Comparison of ENCODE assay signal across 8 mouse cellular contexts in genomic region chr9:110994716-110995172, GRCm38 (mm10). TPM values are rescaled to one million over a fixed set of nuclear protein-coding genes. Genes with fewer than 3 reads are reported as not detected.
DNase-seq lines count a peak whose midpoint lies in the region; ATAC-seq and TF ChIP-seq lines count a peak whose summit lies in the region.

No protein-coding gene starts in this region.

- H3K9ac ChIP-seq in kidney, embryonic 15.5 days, result 0 out of 2 replicates have a peak overlapping the region, but pooled peaks have one; percentile 28
- peak overlapping the region; percentile 23; the same call in 1 of the 2 replicates for H3K9ac ChIP-seq in limb, embryonic 15.5 days
- H3K9ac ChIP-seq in midbrain, postnatal 0 days (replicated peaks; ENCODE audit: low read length, poor library complexity, severe bottlenecking), result peak overlapping the region; percentile 55

- peaks cover 17% of the 10 kb centered on the region for H3K4me1 ChIP-seq in bone marrow macrophage, adult 2 months (ENCODE audit: control insufficient read depth, insufficient read depth, low read length)
- no peaks in the 10 kb centered on the region for H3K4me1 ChIP-seq in embryonic fibroblast, embryonic 13.5 days (ENCODE audit: control insufficient read depth, insufficient read depth, low read length)
- peaks cover 13% of the 10 kb centered on the region; the same call in 1 of the 2 replicates for H3K4me1 ChIP-seq in heart, embryonic 10.5 days
- H3K4me1 ChIP-seq in kidney, embryonic 15.5 days, result 0 out of 2 replicates have a peak, but pooled peaks cover 4% of the 10 kb centered on the region
- peaks cover 5% of the 10 kb centered on the region; the same call in 1 of the 2 replicates for H3K4me1 ChIP-seq in limb, embryonic 15.5 days
- no peaks in the 10 kb centered on the region for H3K4me1 ChIP-seq in midbrain, postnatal 0 days (ENCODE audit: insufficient read depth, low read length)

- no peaks in the 10 kb centered on the region for H3K9me3 ChIP-seq in heart, embryonic 10.5 days
- no peaks in the 10 kb centered on the region for H3K9me3 ChIP-seq in kidney, embryonic 15.5 days (replicated peaks)
- H3K9me3 ChIP-seq in limb, embryonic 15.5 days, result no peaks in the 10 kb centered on the region
- H3K9me3 ChIP-seq in midbrain, postnatal 0 days (ENCODE audit: low read length), result no peaks in the 10 kb centered on the region

- 0 out of 2 replicates have a peak overlapping the region, but pooled peaks have one; percentile 39 for H3K27ac ChIP-seq in bone marrow macrophage, adult 2 months (ENCODE audit: insufficient read depth, low read depth, low read length)
- H3K27ac ChIP-seq in embryonic fibroblast, embryonic 13.5 days (ENCODE audit: insufficient read depth, low read length), result no peak overlapping the region
- peak overlapping the region; percentile 87 for H3K27ac ChIP-seq in heart, embryonic 10.5 days
- peak overlapping the region; percentile 61; the same call in 1 of the 2 replicates for H3K27ac ChIP-seq in kidney, embryonic 15.5 days
- no peak overlapping the region for H3K27ac ChIP-seq in limb, embryonic 15.5 days
- H3K27ac ChIP-seq in midbrain, postnatal 0 days (ENCODE audit: low read depth, low read length), result 0 out of 2 replicates have a peak overlapping the region, but pooled peaks have one; percentile 14

- H3K4me3 ChIP-seq in bone marrow macrophage, adult 2 months (ENCODE audit: insufficient read depth, low read length), result peak overlapping the region; percentile 40
- H3K4me3 ChIP-seq in embryonic fibroblast, embryonic 13.5 days (ENCODE audit: insufficient read depth, low read length), result peak overlapping the region; percentile 15; the same call in 1 of the 2 replicates
- peak overlapping the region; percentile 60 for H3K4me3 ChIP-seq in heart, embryonic 10.5 days
- peak overlapping the region; percentile 48 for H3K4me3 ChIP-seq in kidney, embryonic 15.5 days (replicated peaks)
- H3K4me3 ChIP-seq in limb, embryonic 15.5 days, result peak overlapping the region; percentile 43
- peak overlapping the region; percentile 31 for H3K4me3 ChIP-seq in midbrain, postnatal 0 days (ENCODE audit: low read depth, low read length)

- DNase-seq in A20 (ENCODE audit: low read depth, low spot score), result peak; percentile 90
- peak; percentile 96 for DNase-seq in heart, embryonic 10.5 days (ENCODE audit: low spot score)
- peak; percentile 90 for DNase-seq in midbrain, postnatal 0 days (ENCODE audit: low spot score)
- peak; percentile 91 for DNase-seq in splenic B cell, adult 2 months (ENCODE audit: low read depth, low spot score)

- no peaks in the 10 kb centered on the region for H3K27me3 ChIP-seq in heart, embryonic 10.5 days (ENCODE audit: insufficient read depth, poor library complexity, severe bottlenecking)
- H3K27me3 ChIP-seq in kidney, embryonic 15.5 days, result no peaks in the 10 kb centered on the region
- H3K27me3 ChIP-seq in limb, embryonic 15.5 days, result no peaks in the 10 kb centered on the region
- H3K27me3 ChIP-seq in midbrain, postnatal 0 days (ENCODE audit: insufficient read depth, low read length), result no peaks in the 10 kb centered on the region
- H3K27me3 ChIP-seq in splenic B cell, adult 2 months (ENCODE audit: control insufficient read depth, insufficient read depth, low read length, poor library complexity, severe bottlenecking), result no peaks in the 10 kb centered on the region

- peak overlapping the region; percentile 61 for H3K4me2 ChIP-seq in kidney, embryonic 15.5 days
- peak overlapping the region; percentile 47 for H3K4me2 ChIP-seq in limb, embryonic 15.5 days
- peak overlapping the region; percentile 50 for H3K4me2 ChIP-seq in midbrain, postnatal 0 days (ENCODE audit: low read depth, low read length, poor library complexity, severe bottlenecking)

- ATAC-seq in kidney, embryonic 15.5 days (replicated peaks; ENCODE audit: low FRiP score), result peak; percentile 89
- ATAC-seq in limb, embryonic 15.5 days (ENCODE audit: insufficient number of reproducible peaks, low FRiP score, low TSS enrichment, low read depth), result 0 out of 2 replicates have a peak, but pooled peaks have one; percentile 57
- peak; percentile 87 for ATAC-seq in midbrain, postnatal 0 days (ENCODE audit: low FRiP score)

- H3K36me3 ChIP-seq in heart, embryonic 10.5 days, result no peaks in the 10 kb centered on the region
- no peaks in the 10 kb centered on the region for H3K36me3 ChIP-seq in kidney, embryonic 15.5 days
- no peaks in the 10 kb centered on the region for H3K36me3 ChIP-seq in limb, embryonic 15.5 days
- H3K36me3 ChIP-seq in midbrain, postnatal 0 days (ENCODE audit: insufficient read depth, low read length), result no peaks in the 10 kb centered on the region
- no peaks in the 10 kb centered on the region for H3K36me3 ChIP-seq in splenic B cell, adult 2 months (ENCODE audit: control insufficient read depth, insufficient read depth, low read length, poor library complexity, severe bottlenecking)

- TF ChIP-seq CTCF in bone marrow macrophage, adult 2 months (IDR thresholded peaks at IDR 0.05; ENCODE audit: low read depth, low read length), result peak; percentile 23; the same call in 1 of the 2 replicates
- TF ChIP-seq CTCF in embryonic fibroblast, embryonic 13.5 days (IDR thresholded peaks at IDR 0.05; ENCODE audit: borderline replicate concordance, insufficient read depth, low read length), result no peak
- TF ChIP-seq CTCF in midbrain, postnatal 0 days (IDR thresholded peaks at IDR 0.05), result peak; percentile 59

- 8% methylated on average over 13 of the region's 13 CpGs for WGBS in heart, embryonic 10.5 days
- 8% methylated on average over 13 of the region's 13 CpGs for WGBS in kidney, embryonic 15.5 days
- WGBS in limb, embryonic 15.5 days, result 6% methylated on average over 13 of the region's 13 CpGs
- 8% methylated on average over 13 of the region's 13 CpGs for WGBS in midbrain, postnatal 0 days

- no peak for TF ChIP-seq POLR2A in bone marrow macrophage, adult 2 months (IDR thresholded peaks at IDR 0.05; ENCODE audit: borderline replicate concordance, low read depth, low read length)
- no peak for TF ChIP-seq POLR2A in embryonic fibroblast, embryonic 13.5 days (IDR thresholded peaks at IDR 0.05; ENCODE audit: low read depth, low read length)

RNA-seq across cellular contexts. Expression of gene Rtp3, which starts 4.4 kb away (rescaled TPM):
- not detected in 2 replicates for polyA plus RNA-seq in bone marrow macrophage, adult 2 months (2012; ENCODE audit: insufficient read depth, insufficient read length, missing spikeins)
- not detected in 2 replicates for polyA plus RNA-seq in embryonic fibroblast, embryonic 13.5 days (2011; ENCODE audit: insufficient read length, low read depth, missing spikeins)
- 0.15 TPM in 1 of 2 replicates, not detected in the other for polyA plus RNA-seq in heart, embryonic 10.5 days (2016; fragmentation: Nextera tagmentation; extraction: Ambion mirVana)
- polyA plus RNA-seq in kidney, embryonic 15.5 days (2015; fragmentation: Nextera tagmentation; extraction: Ambion mirVana), result 0.86 and 1.0 TPM in 2 replicates
- polyA plus RNA-seq in limb, embryonic 15.5 days (2015; fragmentation: Nextera tagmentation; extraction: Ambion mirVana), result not detected in 2 replicates
- total RNA-seq in midbrain, postnatal 0 days (2014; rRNA removed), result not detected in 2 replicates
- polyA plus RNA-seq in midbrain, postnatal 0 days (2015; fragmentation: Nextera tagmentation; extraction: Ambion mirVana), result 0.06 TPM in 1 of 2 replicates, not detected in the other

RNA-seq across cellular contexts. Expression of gene Ltf, which starts 24.3 kb away (rescaled TPM):
- polyA plus RNA-seq in bone marrow macrophage, adult 2 months (2012; ENCODE audit: insufficient read depth, insufficient read length, missing spikeins), result 2.7 and 3.6 TPM in 2 replicates
- polyA plus RNA-seq in embryonic fibroblast, embryonic 13.5 days (2011; ENCODE audit: insufficient read length, low read depth, missing spikeins), result not detected in 2 replicates
- polyA plus RNA-seq in heart, embryonic 10.5 days (2016; fragmentation: Nextera tagmentation; extraction: Ambion mirVana), result 0.40 TPM in 1 of 2 replicates, not detected in the other
- 2.7 and 3.7 TPM in 2 replicates for polyA plus RNA-seq in kidney, embryonic 15.5 days (2015; fragmentation: Nextera tagmentation; extraction: Ambion mirVana)
- polyA plus RNA-seq in limb, embryonic 15.5 days (2015; fragmentation: Nextera tagmentation; extraction: Ambion mirVana), result 2.0 and 5.3 TPM in 2 replicates
- total RNA-seq in midbrain, postnatal 0 days (2014; rRNA removed), result 0.93 TPM in 1 of 2 replicates, not detected in the other
- polyA plus RNA-seq in midbrain, postnatal 0 days (2015; fragmentation: Nextera tagmentation; extraction: Ambion mirVana), result 0.82 and 1.4 TPM in 2 replicates

RNA-seq across cellular contexts. Expression of gene Lrrc2, which starts 43.4 kb away (rescaled TPM):
- 0.15 TPM in 1 of 2 replicates, not detected in the other for polyA plus RNA-seq in bone marrow macrophage, adult 2 months (2012; ENCODE audit: insufficient read depth, insufficient read length, missing spikeins)
- polyA plus RNA-seq in embryonic fibroblast, embryonic 13.5 days (2011; ENCODE audit: insufficient read length, low read depth, missing spikeins), result not detected in 2 replicates
- 0.68 and 1.3 TPM in 2 replicates for polyA plus RNA-seq in heart, embryonic 10.5 days (2016; fragmentation: Nextera tagmentation; extraction: Ambion mirVana)
- 0.21 and 0.30 TPM in 2 replicates for polyA plus RNA-seq in kidney, embryonic 15.5 days (2015; fragmentation: Nextera tagmentation; extraction: Ambion mirVana)
- polyA plus RNA-seq in limb, embryonic 15.5 days (2015; fragmentation: Nextera tagmentation; extraction: Ambion mirVana), result 0.32 and 0.57 TPM in 2 replicates
- 0.28 and 0.93 TPM in 2 replicates for total RNA-seq in midbrain, postnatal 0 days (2014; rRNA removed)
- polyA plus RNA-seq in midbrain, postnatal 0 days (2015; fragmentation: Nextera tagmentation; extraction: Ambion mirVana), result 1.1 TPM in 2 replicates

RNA-seq across cellular contexts. Expression of gene Tdgf1, which starts 48.8 kb away (rescaled TPM):
- polyA plus RNA-seq in bone marrow macrophage, adult 2 months (2012; ENCODE audit: insufficient read depth, insufficient read length, missing spikeins), result not detected in 2 replicates
- not detected in 2 replicates for polyA plus RNA-seq in embryonic fibroblast, embryonic 13.5 days (2011; ENCODE audit: insufficient read length, low read depth, missing spikeins)
- polyA plus RNA-seq in heart, embryonic 10.5 days (2016; fragmentation: Nextera tagmentation; extraction: Ambion mirVana), result 0.51 and 1.3 TPM in 2 replicates
- polyA plus RNA-seq in kidney, embryonic 15.5 days (2015; fragmentation: Nextera tagmentation; extraction: Ambion mirVana), result not detected in 2 replicates
- 0.56 and 0.69 TPM in 2 replicates for polyA plus RNA-seq in limb, embryonic 15.5 days (2015; fragmentation: Nextera tagmentation; extraction: Ambion mirVana)
- total RNA-seq in midbrain, postnatal 0 days (2014; rRNA removed), result not detected in 2 replicates
- not detected in 2 replicates for polyA plus RNA-seq in midbrain, postnatal 0 days (2015; fragmentation: Nextera tagmentation; extraction: Ambion mirVana)

Comparison
In these comparisons a context has a peak if more than half of its experiments do, and no peak if none do; other contexts are left out.
1. H3K27ac ChIP-seq: peak in bone marrow macrophage, adult 2 months (single experiment), heart, embryonic 10.5 days (single experiment), kidney, embryonic 15.5 days (single experiment) and midbrain, postnatal 0 days (single experiment); none in embryonic fibroblast, embryonic 13.5 days (single experiment) and limb, embryonic 15.5 days (single experiment).
2. Peak in every context shown above with its lines, with median percentiles within 50 percentile points of each other: DNase-seq, H3K4me3 ChIP-seq, ATAC-seq, H3K4me2 ChIP-seq and H3K9ac ChIP-seq.